Mouse (Mus musculus): ENCODE results near the gene Wdr74.

Wdr74 gene

GRCm38 (mm10) chr19:8747368-8747767 is 11.7 kb downstream of the Wdr74 start:
- no peak for DNase-seq

GRCm38 (mm10) chr19:8755652-8756051 is 20.0 kb downstream of the Wdr74 start:
- DNase-seq: no peak

- DNase-seq: peak; percentile 93
Observed at GRCm38 (mm10) chr19:8756635-8757387, 21.2 kb downstream of the Wdr74 start, which contains the start of gene Nxf1. Gene Nxf1 (plus strand): TSS chr19:8757073.

- DNase-seq: no peak
Observed at GRCm38 (mm10) chr19:8757471-8757998, 21.9 kb downstream of the Wdr74 start.

- no peak for DNase-seq
Observed at GRCm38 (mm10) chr19:8758899-8759298, 23.3 kb downstream of the Wdr74 start.

- peak; percentile 14 for DNase-seq
Observed at GRCm38 (mm10) chr19:8760757-8761156, 25.1 kb downstream of the Wdr74 start.

- DNase-seq: no peak
Observed at GRCm38 (mm10) chr19:8763276-8763675, 27.6 kb downstream of the Wdr74 start.

- no peak for DNase-seq
Observed at GRCm38 (mm10) chr19:8765562-8765961, 29.9 kb downstream of the Wdr74 start.

GRCm38 (mm10) chr19:8770567-8771270 is 35.1 kb downstream of the Wdr74 start, which contains the start of gene Tmem223:
Gene Tmem223 (plus strand): TSS chr19:8770996.
- peak; percentile 87 for DNase-seq

GRCm38 (mm10) chr19:8772996-8773395 is 37.4 kb downstream of the Wdr74 start:
- DNase-seq: no peak

GRCm38 (mm10) chr19:8773409-8773808 is 37.8 kb downstream of the Wdr74 start:
- no peak for DNase-seq

GRCm38 (mm10) chr19:8774086-8774835 is 38.6 kb downstream of the Wdr74 start, which contains the start of gene Tmem179b:
Gene Tmem179b (minus strand): TSS chr19:8774467.
- peak; percentile 97 for DNase-seq

GRCm38 (mm10) chr19:8774951-8775421 is 39.4 kb downstream of the Wdr74 start:
- DNase-seq: no peak

- peak; percentile 99 for DNase-seq
Observed at GRCm38 (mm10) chr19:8786008-8786781, 50.6 kb downstream of the Wdr74 start, which contains the start of gene Taf6l. Gene Taf6l (minus strand): TSS chr19:8786417.

- no peak for DNase-seq
Observed at GRCm38 (mm10) chr19:8788521-8788920, 52.9 kb downstream of the Wdr74 start.

GRCm38 (mm10) chr19:8789171-8789570 is 53.5 kb downstream of the Wdr74 start:
- no peak for DNase-seq

GRCm38 (mm10) chr19:8790171-8790570 is 54.5 kb downstream of the Wdr74 start:
- no peak for DNase-seq
